Mouse (Mus musculus) left cerebral cortex, postnatal 25 days (tissue): ENCODE results near the gene L3mbtl4. TPM values are rescaled to one million over a fixed set of nuclear protein-coding genes. Genes with fewer than 3 reads are reported as not detected.

Experiments used
- DNase-seq, 2 experiments: peaks; one replicate each; pipeline ENCODE4 v3.0.0; 2022; ENCODE audit warnings: low spot score in 2 of 2, mixed read lengths in 1 of 2
- intact Hi-C: fragments of 180-260 bp; cut with DNase I; formaldehyde crosslinking; loops from one replicate; pipeline ENCODE4 v1.15.1; 2025
- total RNA-seq, 2 experiments: library from RNA; stranded (reverse); gene quantifications; 2 replicates each; pipeline ENCODE4 v1.2.3; 2021

Gene L3mbtl4
- total RNA-seq, 2 experiments from 2014 or later: 2.0 to 2.7 TPM

DNA sequence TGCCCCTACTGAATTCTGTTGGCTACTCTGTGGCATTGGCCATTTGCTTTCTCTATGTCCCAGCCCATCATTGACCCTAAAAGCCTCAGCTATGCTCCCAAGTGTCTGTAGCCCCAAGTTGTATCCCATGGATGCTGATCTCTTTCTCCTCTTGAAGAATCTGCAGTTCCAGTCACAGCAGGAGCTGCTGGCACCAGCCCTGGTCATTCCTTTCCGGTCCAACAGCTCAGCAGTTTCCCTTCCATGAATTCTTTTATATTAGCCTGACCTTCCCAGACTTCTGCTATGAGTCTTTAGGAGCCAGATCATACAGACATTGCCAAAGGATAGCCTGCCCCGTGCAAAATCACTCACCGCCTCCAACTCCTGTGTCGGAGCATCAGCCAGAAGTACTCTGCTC, 520.1 kb downstream of the L3mbtl4 start:
- DNase-seq: no peak
- intact Hi-C loops: no loop called here

DNA sequence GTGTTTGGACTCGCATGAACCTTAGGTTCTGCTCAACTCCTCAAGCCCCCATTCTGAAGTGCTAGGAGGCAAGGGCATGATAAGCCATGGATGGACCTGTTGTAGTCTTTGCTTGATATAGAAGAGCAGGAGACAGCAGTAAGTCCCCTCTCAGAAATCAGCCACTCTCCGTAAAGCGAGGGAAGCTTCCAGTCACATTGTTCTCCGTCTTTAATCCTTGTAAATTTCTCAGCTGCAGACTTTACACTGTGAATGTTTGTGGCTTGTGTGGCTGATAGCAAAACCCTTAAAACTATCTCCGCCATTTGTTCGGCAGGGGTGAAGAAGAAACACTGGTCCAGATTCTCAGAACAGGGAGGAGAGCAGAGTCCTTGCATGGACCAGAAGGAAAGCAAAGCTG, 552.7 kb downstream of the L3mbtl4 start, which contains the start of gene Tmem200c:
TSS of gene Tmem200c (plus strand) at position 301 of the 400 bp plus-strand sequence.
- intact Hi-C loops: no loop called here
- DNase-seq: no peak
